Mouse (Mus musculus) hindlimb bud, embryonic 11.5 days (tissue): ENCODE measurements around the gene Kndc1.

Experiments used
- DNase-seq: peaks from one replicate; pipeline ENCODE4 v3.0.0-alpha.2; 2012; ENCODE audit warnings: low read depth, low spot score; ENCODE audit errors: extremely low spot score

The Kndc1 gene

GRCm38 (mm10) chr7:139980778-139981177 is 86.3 kb downstream of the Kndc1 start:
- no peak for DNase-seq

GRCm38 (mm10) chr7:139982058-139982457 is 87.6 kb downstream of the Kndc1 start:
- no peak for DNase-seq

GRCm38 (mm10) chr7:139984505-139984904 is 90.0 kb downstream of the Kndc1 start:
- no peak for DNase-seq

DNA sequence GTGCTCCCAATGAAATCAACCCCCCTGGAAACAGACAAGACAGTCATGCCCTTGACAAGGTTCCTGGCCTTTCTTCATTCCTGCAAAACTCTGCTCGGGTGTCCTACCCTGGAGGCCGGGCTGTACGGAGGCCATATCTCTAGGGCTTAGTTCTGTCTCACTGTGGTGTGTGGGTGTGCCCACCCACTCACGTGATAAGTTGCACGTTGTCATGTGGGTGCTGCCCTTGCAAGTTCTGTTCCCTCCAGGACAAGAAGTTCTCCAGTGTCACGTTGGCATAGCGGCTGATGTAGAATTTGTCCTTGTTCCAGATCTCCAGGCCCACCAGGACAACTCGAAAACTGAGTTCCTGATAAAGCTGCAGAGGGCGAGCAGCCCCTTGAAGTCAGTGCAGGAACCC is 93.8 kb downstream of the Kndc1 start:
- no peak for DNase-seq

DNA sequence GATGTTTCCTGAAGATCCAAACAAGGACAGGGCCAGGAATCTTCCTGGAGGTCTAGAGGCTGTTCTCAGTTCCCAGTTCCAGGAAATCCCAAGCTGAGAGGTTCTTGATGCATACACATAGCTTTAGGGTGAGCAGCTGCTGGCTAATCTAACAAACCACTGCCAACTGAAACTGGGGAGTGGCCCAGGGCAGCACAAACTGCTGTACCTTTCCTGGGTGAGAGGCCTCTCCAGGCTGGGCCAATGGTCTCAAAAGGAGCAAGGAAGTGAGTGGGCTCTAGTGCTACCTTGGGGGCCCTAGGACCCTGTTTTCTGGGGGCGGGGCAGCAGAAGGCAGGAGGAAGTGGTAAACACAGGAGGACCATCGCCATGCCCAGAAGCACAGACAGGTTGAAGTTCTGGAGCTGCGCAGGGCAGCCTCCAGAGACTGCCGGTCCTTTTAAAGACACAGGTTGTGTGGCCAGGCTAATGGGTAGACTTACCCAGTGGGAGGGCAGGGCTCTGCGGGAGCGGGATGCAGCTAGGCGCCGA is 96.4 kb downstream of the Kndc1 start:
- no peak for DNase-seq
